Mouse (Mus musculus) midbrain, embryonic 14.5 days (tissue): ENCODE data around the gene Knstrn. TPM values are rescaled to one million over a fixed set of nuclear protein-coding genes. Genes with fewer than 3 reads are reported as not detected.

ENCODE experiments used
- ATAC-seq: fragments of 200-750 bp; cut with Nextera tagmentation; 2 replicates; pipeline ENCODE4 v1.8.0; 2017; ENCODE audit warnings: moderate number of reproducible peaks, moderate library complexity; ENCODE audit not compliant: low FRiP score, low TSS enrichment
- DNase-seq: peaks from one replicate; pipeline ENCODE4 v3.0.0-alpha.2; 2015
- H3K27ac ChIP-seq: fragments of 300-500 bp; sonication (generic); replicated peaks from 2 replicates; pipeline ENCODE4 v1.5.1; 2014; ENCODE audit warnings: mild to moderate bottlenecking, low read depth, low read length, moderate library complexity
- H3K27me3 ChIP-seq: fragments of 300-500 bp; sonication (generic); 2 replicates; pipeline ENCODE4 v1.6.1; 2014; ENCODE audit warnings: low read length, control low read depth, mixed read lengths; ENCODE audit not compliant: control insufficient read depth, insufficient read depth
- H3K36me3 ChIP-seq: fragments of 300-500 bp; sonication (generic); 2 replicates; pipeline ENCODE4 v1.6.1; 2014; ENCODE audit warnings: low read length, control low read depth; ENCODE audit not compliant: control insufficient read depth, insufficient read depth
- H3K4me1 ChIP-seq: fragments of 300-500 bp; sonication (generic); 2 replicates; pipeline ENCODE4 v1.6.1; 2014; ENCODE audit warnings: mild to moderate bottlenecking, antibody characterized with exemption, low read length, control low read depth; ENCODE audit not compliant: control insufficient read depth, insufficient read depth
- H3K4me2 ChIP-seq: fragments of 300-500 bp; sonication (generic); 2 replicates; pipeline ENCODE4 v1.6.1; 2014; ENCODE audit warnings: mild to moderate bottlenecking, low read length, moderate library complexity
- H3K4me3 ChIP-seq: fragments of 300-500 bp; sonication (generic); replicated peaks from 2 replicates; pipeline ENCODE4 v1.5.1; 2014; ENCODE audit warnings: low read depth, low read length
- H3K9ac ChIP-seq: fragments of 300-500 bp; sonication (generic); replicated peaks from 2 replicates; pipeline ENCODE4 v1.6.1; 2014; ENCODE audit warnings: mild to moderate bottlenecking, low read length, moderate library complexity
- H3K9me3 ChIP-seq: fragments of 300-500 bp; sonication (generic); 2 replicates; pipeline ENCODE4 v1.6.1; 2016; ENCODE audit warnings: low read length, control low read depth, mixed read lengths; ENCODE audit not compliant: control insufficient read depth
- WGBS: fragments of 180-500 bp; shearing (Covaris S2); extraction: QIAGEN DNeasy Blood & Tissue Kit; methylation state at CpG from one replicate; pipeline ENCODE4 v1.1.7; 2014; 5-methylcytosine and 5-hydroxymethylcytosine counted together
- polyA plus RNA-seq: library from polyadenylated mRNA; unstranded; fragments of >200 nt; fragmentation: Nextera tagmentation; extraction: Ambion mirVana; gene quantifications from 2 replicates; pipeline ENCODE4 v1.2.1, GENCODE M21; 2014

The Knstrn gene
- polyA plus RNA-seq, 1 experiment from 2014 or later = 32.5 TPM

GRCm38 (mm10) chr2:118802542-118803118 is 11.2 kb upstream of the Knstrn start:
- WGBS = 74% methylated on average over 4 of the region's 4 CpGs
- no peak overlapping the region for H3K4me2 ChIP-seq
- no peak overlapping the region for H3K9ac ChIP-seq
- H3K9me3 ChIP-seq = no peaks in the 10 kb centered on the region
- no peak for DNase-seq
- H3K27me3 ChIP-seq = no peaks in the 10 kb centered on the region
- no peak overlapping the region for H3K4me3 ChIP-seq
- H3K36me3 ChIP-seq = no peaks in the 10 kb centered on the region
- H3K4me1 ChIP-seq = no peaks in the 10 kb centered on the region
- ATAC-seq = no peak
- H3K27ac ChIP-seq = no peak overlapping the region

GRCm38 (mm10) chr2:118804474-118804873 is 9.3 kb upstream of the Knstrn start:
- Histone ChIP-seq H3K9ac (no peak overlapping the region), H3K9me3 (no peaks in the 10 kb centered on the region), H3K36me3 (no peaks in the 10 kb centered on the region), H3K27me3 (no peaks in the 10 kb centered on the region), H3K27ac (no peak overlapping the region), H3K4me3 (no peak overlapping the region), H3K4me2 (no peak overlapping the region), H3K4me1 (no peaks in the 10 kb centered on the region)
- 72% methylated on average over 2 of the region's 2 CpGs for WGBS
- DNase-seq = no peak
- no peak for ATAC-seq

GRCm38 (mm10) chr2:118805137-118805536 is 8.7 kb upstream of the Knstrn start:
- WGBS = 83% methylated on average over 3 of the region's 3 CpGs

GRCm38 (mm10) chr2:118805756-118806155 is 8.0 kb upstream of the Knstrn start:
- no peak overlapping the region for H3K27ac ChIP-seq
- 48% methylated on average over 3 of the region's 3 CpGs for WGBS

More at GRCm38 (mm10) chr2:118805137-118805536, 8.7 kb upstream of the Knstrn start:
- Histone ChIP-seq H3K9me3 (no peaks in the 10 kb centered on the region), H3K9ac (no peak overlapping the region), H3K4me2 (no peak overlapping the region), H3K4me3 (no peak overlapping the region), H3K4me1 (no peaks in the 10 kb centered on the region), H3K27me3 (no peaks in the 10 kb centered on the region), H3K27ac (no peak overlapping the region), H3K36me3 (no peaks in the 10 kb centered on the region)
- ATAC-seq (no peak), DNase-seq (no peak)

GRCm38 (mm10) chr2:118806860-118807259 is 6.9 kb upstream of the Knstrn start:
- Histone ChIP-seq H3K4me3 (no peak overlapping the region), H3K9ac (no peak overlapping the region), H3K4me1 (no peaks in the 10 kb centered on the region), H3K9me3 (no peaks in the 10 kb centered on the region), H3K4me2 (no peak overlapping the region), H3K27me3 (no peaks in the 10 kb centered on the region), H3K27ac (no peak overlapping the region), H3K36me3 (no peaks in the 10 kb centered on the region)
- 72% methylated on average over 4 of the region's 4 CpGs for WGBS
- DNase-seq (no peak), ATAC-seq (no peak)

More at GRCm38 (mm10) chr2:118805756-118806155, 8.0 kb upstream of the Knstrn start:
- ATAC-seq (no peak), DNase-seq (no peak)
- Histone ChIP-seq H3K27me3 (no peaks in the 10 kb centered on the region), H3K9me3 (no peaks in the 10 kb centered on the region), H3K36me3 (no peaks in the 10 kb centered on the region), H3K4me3 (no peak overlapping the region), H3K4me2 (no peak overlapping the region), H3K4me1 (no peaks in the 10 kb centered on the region), H3K9ac (no peak overlapping the region)

- no peak for ATAC-seq
- no peak overlapping the region for H3K9ac ChIP-seq
- no peaks in the 10 kb centered on the region for H3K9me3 ChIP-seq
- H3K4me1 ChIP-seq = peaks cover 10% of the 10 kb centered on the region
- H3K27ac ChIP-seq = no peak overlapping the region
- no peaks in the 10 kb centered on the region for H3K27me3 ChIP-seq
- DNase-seq = no peak
- no peaks in the 10 kb centered on the region for H3K36me3 ChIP-seq
- H3K4me3 ChIP-seq = no peak overlapping the region
- 51% methylated on average over 2 of the region's 2 CpGs for WGBS
- no peak overlapping the region for H3K4me2 ChIP-seq
These were observed 2.9 kb upstream of the Knstrn start for GRCm38 (mm10) chr2:118810861-118811260.

GRCm38 (mm10) chr2:118812724-118813123 is 1.1 kb upstream of the Knstrn start:
- Histone ChIP-seq H3K27me3 (no peaks in the 10 kb centered on the region), H3K4me3 (no peak overlapping the region), H3K27ac (no peak overlapping the region), H3K4me1 (peaks cover 10% of the 10 kb centered on the region), H3K36me3 (no peaks in the 10 kb centered on the region), H3K9me3 (no peaks in the 10 kb centered on the region), H3K4me2 (no peak overlapping the region), H3K9ac (no peak overlapping the region)
- no peak for DNase-seq
- no peak for ATAC-seq
- 59% methylated on average over 1 of the region's 1 CpGs for WGBS

- H3K4me3 ChIP-seq = no peak overlapping the region
- H3K4me2 ChIP-seq = no peak overlapping the region
- no peak overlapping the region for H3K9ac ChIP-seq
- no peaks in the 10 kb centered on the region for H3K4me1 ChIP-seq
- H3K36me3 ChIP-seq = peaks cover under 1% of the 10 kb centered on the region; the same call in 1 of the 2 replicates
- no peak for ATAC-seq
- DNase-seq = no peak
- no peak overlapping the region for H3K27ac ChIP-seq
- H3K9me3 ChIP-seq = no peaks in the 10 kb centered on the region
- 95% methylated on average over 5 of the region's 5 CpGs for WGBS
- H3K27me3 ChIP-seq = no peaks in the 10 kb centered on the region
These were observed 9.0 kb downstream of the Knstrn start for GRCm38 (mm10) chr2:118822800-118823199.

GRCm38 (mm10) chr2:118824396-118824795 is 10.6 kb downstream of the Knstrn start:
- no peak for ATAC-seq
- WGBS = 98% methylated on average over 4 of the region's 4 CpGs
- H3K4me2 ChIP-seq = no peak overlapping the region
- peaks cover 4% of the 10 kb centered on the region; the same call in 1 of the 2 replicates for H3K36me3 ChIP-seq
- no peak overlapping the region for H3K27ac ChIP-seq
- no peaks in the 10 kb centered on the region for H3K9me3 ChIP-seq
- no peaks in the 10 kb centered on the region for H3K4me1 ChIP-seq
- H3K27me3 ChIP-seq = no peaks in the 10 kb centered on the region
- no peak overlapping the region for H3K4me3 ChIP-seq
- DNase-seq = no peak
- no peak overlapping the region for H3K9ac ChIP-seq
